Mouse (Mus musculus): ENCODE measurements around the gene Pou2f2. TPM values are rescaled to one million over a fixed set of nuclear protein-coding genes. Genes with fewer than 3 reads are reported as not detected.

The Pou2f2 gene
- total and polyA plus RNA-seq, 3 experiments: 8.9 to 102 (median 46.1) TPM

DNA sequence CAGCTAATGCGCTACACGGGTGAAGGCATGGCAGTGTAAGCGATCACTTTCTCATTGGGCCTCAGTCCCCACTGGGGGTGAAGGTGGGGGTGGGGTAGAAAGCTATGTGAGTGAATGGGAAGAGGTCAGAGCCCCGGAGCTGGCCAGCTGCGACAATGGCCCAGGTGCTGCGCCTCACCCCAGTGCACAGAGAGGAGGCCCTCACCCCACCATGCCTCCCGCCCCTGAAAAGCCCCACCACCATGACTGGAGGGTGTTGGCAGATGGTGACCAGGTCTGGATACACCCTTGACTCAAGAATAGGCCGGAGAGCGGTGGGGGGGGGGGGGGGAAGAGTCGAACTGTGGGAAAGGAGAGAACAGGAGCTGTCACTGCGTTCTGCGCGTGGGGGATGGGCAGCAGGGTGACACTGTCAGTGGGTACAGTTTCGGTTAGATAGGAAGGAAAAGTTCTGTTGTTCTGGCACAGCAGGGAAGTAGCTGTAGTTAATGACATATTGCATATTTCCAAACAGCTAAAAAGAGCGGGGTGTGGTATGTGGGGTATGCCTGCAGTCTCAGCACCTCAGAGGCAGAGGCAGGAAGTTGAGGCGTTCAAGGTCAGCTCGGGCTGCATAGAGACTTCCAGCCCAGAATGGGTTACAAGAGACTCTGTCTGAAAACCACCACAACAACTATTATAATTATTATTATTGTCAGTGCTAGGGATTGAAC is 72.6 kb downstream of the Pou2f2 start (continued):
- TF ChIP-seq MEF2A (IDR thresholded peaks at IDR 0.05; ENCODE audit: borderline replicate concordance, low read depth, low read length) (peak; percentile 81), CHD2 (IDR thresholded peaks at IDR 0.05; ENCODE audit: low read length) (peak; percentile 91), PAX5 (IDR thresholded peaks at IDR 0.05; ENCODE audit: low read length) (no peak), ZNF384 (IDR thresholded peaks at IDR 0.05; ENCODE audit: low read depth, low read length) (no peak), MAFK (IDR thresholded peaks at IDR 0.05; ENCODE audit: insufficient replicate concordance, low read length) (no peak), NRF1 (IDR thresholded peaks at IDR 0.05; ENCODE audit: low read depth, low read length) (no peak), POLR2AphosphoS2 (IDR thresholded peaks at IDR 0.05; ENCODE audit: low read depth, low read length) (peak; percentile 60; the same call in 1 of the 2 replicates), GABPA (IDR thresholded peaks at IDR 0.05; ENCODE audit: insufficient replicate concordance, low read depth, low read length) (no peak), JUN (IDR thresholded peaks at IDR 0.05; ENCODE audit: insufficient read depth, low read depth, low read length) (no peak), USF2 (conservative IDR thresholded peaks at IDR 0.05; ENCODE audit: low read depth, low read length) (no peak), RCOR1 (conservative IDR thresholded peaks at IDR 0.05; ENCODE audit: low read depth, low read length) (peak; percentile 56; the same call in 1 of the 2 replicates), E2F4 (IDR thresholded peaks at IDR 0.05; ENCODE audit: insufficient replicate concordance, low read depth, low read length) (no peak), UBTF (IDR thresholded peaks at IDR 0.05; ENCODE audit: low read depth, low read length) (no peak)

DNA sequence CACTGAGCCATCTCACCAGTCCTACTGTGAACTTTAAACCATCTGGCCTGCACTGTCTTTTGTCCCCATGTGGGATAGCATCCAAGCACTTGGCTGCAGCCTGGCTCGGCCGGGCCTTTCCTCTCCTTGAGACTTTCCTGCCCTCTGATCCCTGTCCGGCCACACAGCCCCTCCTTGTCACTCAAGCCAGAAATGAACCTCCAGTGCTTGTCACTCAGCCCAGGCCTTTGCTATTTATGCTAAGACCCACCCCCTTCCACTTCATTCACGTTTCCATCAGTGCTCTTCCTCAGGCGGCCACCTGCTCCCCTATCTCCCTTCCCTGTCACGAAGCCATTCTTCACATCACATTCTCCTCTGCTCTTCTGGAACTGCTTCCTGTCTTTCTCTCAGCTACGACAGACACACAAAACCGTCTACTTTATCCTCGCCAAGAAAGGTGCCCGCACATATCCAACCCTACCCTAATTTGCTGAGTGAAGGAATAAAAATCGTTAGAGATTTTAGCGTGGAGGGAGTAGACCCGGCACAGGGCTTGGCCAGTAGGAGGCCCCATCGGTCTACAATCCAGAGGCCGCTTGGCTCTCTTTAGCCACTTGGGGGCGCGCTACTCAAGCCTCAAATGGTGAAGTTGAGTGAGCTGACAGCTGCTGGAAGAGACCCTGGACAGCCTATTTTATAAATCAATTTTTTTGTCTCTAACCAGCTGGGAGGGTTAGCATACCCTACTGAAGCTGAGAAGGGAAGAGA is 73.9 kb downstream of the Pou2f2 start:
- peak; percentile 93 for DNase-seq (ENCODE audit: extremely low read depth)
- dilution Hi-C loops (cut with MboI; ENCODE audit: extremely low pct_ligation_motif_present, extremely low pct_unique_long_range_greater_than_20kb, low sequenced_read_pairs) (no loop called here), in situ Hi-C loops (cut with MboI; ENCODE audit: low pct_ligation_motif_present, low pct_unique_long_range_greater_than_20kb, low sequenced_read_pairs) (no loop called here)
- Histone ChIP-seq H3K79me2 (replicated peaks; ENCODE audit: control insufficient read depth, extremely low read depth, insufficient read depth, poor library complexity, severe bottlenecking) (peaks cover 6% of the 10 kb centered on the region), H3K4me1 (ENCODE audit: control insufficient read depth in 1 of 2, insufficient read depth in 2 of 2) (peaks cover 29 to 51% of the 10 kb centered on the region in 2 experiments), H3K9me3 (replicated peaks; ENCODE audit: low read length) (no peaks in the 10 kb centered on the region), H3K4me2 (ENCODE audit: insufficient read depth, low read depth, poor library complexity, severe bottlenecking) (no peak overlapping the region), H3K36me3 (replicated peaks in 1 of 2; ENCODE audit: control insufficient read depth in 1 of 2, insufficient read depth in 1 of 2, low read length in 1 of 2) (peaks cover 54 to 79% of the 10 kb centered on the region in 2 experiments), H3K27ac (ENCODE audit: insufficient read depth, low read depth) (peak overlapping the region; percentile 82), H3K4me3 (replicated peaks in 1 of 3; ENCODE audit: low read depth in 2 of 3, low read length in 2 of 3, poor library complexity in 1 of 3) (no peak overlapping the region), H3K27me3 (replicated peaks) (no peaks in the 10 kb centered on the region), H3K9ac (ENCODE audit: insufficient read depth, low read depth) (no peak overlapping the region)
- no peak; the same call in 1 of the 2 replicates for TF ChIP-seq CHD1 (IDR thresholded peaks at IDR 0.05; ENCODE audit: low read depth, low read length)
- TF ChIP-seq MAX (IDR thresholded peaks at IDR 0.05; ENCODE audit: low read length): peak; percentile 24; the same call in 1 of the 2 replicates
- peak; percentile 48; the same call in 1 of the 2 replicates for TF ChIP-seq TCF12 (IDR thresholded peaks at IDR 0.05; ENCODE audit: low read depth, low read length)
- no peak for TF ChIP-seq USF2 (conservative IDR thresholded peaks at IDR 0.05; ENCODE audit: low read depth, low read length)
- no peak for TF ChIP-seq PAX5 (IDR thresholded peaks at IDR 0.05; ENCODE audit: low read length)
- TF ChIP-seq RCOR1 (conservative IDR thresholded peaks at IDR 0.05; ENCODE audit: low read depth, low read length): 0 out of 2 replicates have a peak, but pooled peaks have one; percentile 47
- TF ChIP-seq TBP (conservative IDR thresholded peaks at IDR 0.05; ENCODE audit: low read depth, low read length): no peak
- peak; percentile 94 for TF ChIP-seq SIN3A (IDR thresholded peaks at IDR 0.05; ENCODE audit: low read length)
- TF ChIP-seq USF1 (IDR thresholded peaks at IDR 0.05; ENCODE audit: low read depth, low read length): no peak
- no peak for TF ChIP-seq ETS1 (conservative IDR thresholded peaks at IDR 0.05; ENCODE audit: low read depth, low read length)
- TF ChIP-seq JUN (IDR thresholded peaks at IDR 0.05; ENCODE audit: insufficient read depth, low read depth, low read length): no peak
- TF ChIP-seq HCFC1 (IDR thresholded peaks at IDR 0.05; ENCODE audit: low read depth, low read length): peak; percentile 47
- TF ChIP-seq KAT2A (IDR thresholded peaks at IDR 0.05; ENCODE audit: insufficient replicate concordance, low read length): no peak
- TF ChIP-seq MEF2A (IDR thresholded peaks at IDR 0.05; ENCODE audit: borderline replicate concordance, low read depth, low read length): peak; percentile 44; the same call in 1 of the 2 replicates
- TF ChIP-seq NELFE (IDR thresholded peaks at IDR 0.05; ENCODE audit: low read depth, low read length): peak; percentile 96
- TF ChIP-seq RAD21 (IDR thresholded peaks at IDR 0.05; ENCODE audit: low read depth, low read length): no peak; the same call in none of the 2 replicates
- TF ChIP-seq ZMIZ1 (IDR thresholded peaks at IDR 0.05; ENCODE audit: low read depth, low read length): 0 out of 2 replicates have a peak, but pooled peaks have one; percentile 55
- peak; percentile 99 for TF ChIP-seq SMC3 (IDR thresholded peaks at IDR 0.05; ENCODE audit: low read depth, low read length)
- TF ChIP-seq MYC (IDR thresholded peaks at IDR 0.05; ENCODE audit: low read depth, low read length): 0 out of 2 replicates have a peak, but pooled peaks have one; percentile 39
- peak; percentile 30; the same call in 1 of the 2 replicates for TF ChIP-seq NRF1 (IDR thresholded peaks at IDR 0.05; ENCODE audit: low read depth, low read length)
- TF ChIP-seq POLR2A (IDR thresholded peaks at IDR 0.05; ENCODE audit: low read depth, low read length): no peak; the same call in 1 of the 2 replicates
- TF ChIP-seq E2F4 (IDR thresholded peaks at IDR 0.05; ENCODE audit: insufficient replicate concordance, low read depth, low read length): no peak
- TF ChIP-seq ZNF384 (IDR thresholded peaks at IDR 0.05; ENCODE audit: low read depth, low read length): peak; percentile 70
- TF ChIP-seq UBTF (IDR thresholded peaks at IDR 0.05; ENCODE audit: low read depth, low read length): no peak
- TF ChIP-seq JUND (conservative IDR thresholded peaks at IDR 0.05; ENCODE audit: low read depth, low read length): no peak
- TF ChIP-seq GABPA (IDR thresholded peaks at IDR 0.05; ENCODE audit: insufficient replicate concordance, low read depth, low read length): no peak
- no peak for TF ChIP-seq CHD2 (IDR thresholded peaks at IDR 0.05; ENCODE audit: low read length)
- 0 out of 2 replicates have a peak, but pooled peaks have one; percentile 72 for TF ChIP-seq POLR2AphosphoS2 (IDR thresholded peaks at IDR 0.05; ENCODE audit: low read depth, low read length)
- TF ChIP-seq MAFK (IDR thresholded peaks at IDR 0.05; ENCODE audit: insufficient replicate concordance, low read length): peak; percentile 71; the same call in 1 of the 2 replicates
- TF ChIP-seq ELF1 (IDR thresholded peaks at IDR 0.05; ENCODE audit: low read depth, low read length): peak; percentile 57; the same call in 1 of the 2 replicates
